ENCODE assay signal across 10 mouse cellular contexts in genomic region chr1:136047432-136047831, GRCm38 (mm10). TPM values are rescaled to one million over a fixed set of nuclear protein-coding genes. Genes with fewer than 3 reads are reported as not detected.
DNase-seq lines count a peak whose midpoint lies in the region; ATAC-seq and TF ChIP-seq lines count a peak whose summit lies in the region.
"Had no signal": no experiment of that assay in that cellular context is flagged by ENCODE, and none has a peak within 500 bp of the region (broad histone marks: within the 10 kb centered on the region; RNA-seq: fewer than 3 reads in every experiment).

No protein-coding gene starts in this region.

- 15% methylated on average over 2 of the region's 2 CpGs for WGBS in cerebellum, adult 2 months
- WGBS in liver, embryonic 11.5 days = 3% methylated on average over 2 of the region's 2 CpGs

- DNase-seq in cerebellum, adult 2 months = peak; percentile 26 to 30
- DNase-seq in cerebellum, adult 8-10 months = no peak
- DNase-seq in liver = peak; percentile 49
- no peak for DNase-seq in liver, embryonic 11.5 days (ENCODE audit: low spot score)
- DNase-seq in naive thymus-derived CD4-positive, alpha-beta T cell, adult 2 months (ENCODE audit: low read depth) = peak; percentile 23
- no peak for DNase-seq in ovary, postnatal 10 days (ENCODE audit: low spot score)
- no peak for DNase-seq in left cerebral cortex, postnatal 14 days (ENCODE audit: low spot score in 2 of 2)

- TF ChIP-seq POLR2A in cerebellum, adult 2 months (IDR thresholded peaks at IDR 0.05; ENCODE audit: borderline replicate concordance, insufficient read depth, low read length) = no peak
- no peak for TF ChIP-seq POLR2A in cortical plate, adult 2 months (IDR thresholded peaks at IDR 0.05; ENCODE audit: extremely low read depth, insufficient read depth, low read length)

- no peak for ATAC-seq in liver, embryonic 11.5 days (replicated peaks; ENCODE audit: low FRiP score)

- peak; percentile 55; the same call in 1 of the 2 replicates for TF ChIP-seq CTCF in cerebellum, adult 2 months (IDR thresholded peaks at IDR 0.05; ENCODE audit: borderline replicate concordance, insufficient read depth, low read depth, low read length)
- TF ChIP-seq CTCF in cortical plate, adult 2 months (IDR thresholded peaks at IDR 0.05; ENCODE audit: extremely low read depth, insufficient read depth, low read length) = peak; percentile 63

- no peak overlapping the region for H3K4me3 ChIP-seq in cerebellum, adult 2 months (replicated peaks; ENCODE audit: insufficient read depth, low read depth, low read length)
- H3K4me3 ChIP-seq in liver, embryonic 11.5 days (ENCODE audit: low read depth, low read length) = no peak overlapping the region
- no peak overlapping the region for H3K4me3 ChIP-seq in cortical plate, adult 2 months (ENCODE audit: insufficient read depth, low read length)
- H3K4me3 ChIP-seq: megakaryocyte, embryonic 14.5 days had no signal

- no peaks in the 10 kb centered on the region for H3K9me3 ChIP-seq in liver, embryonic 11.5 days (ENCODE audit: control insufficient read depth, low read length)
- H3K9me3 ChIP-seq: megakaryocyte, embryonic 14.5 days had no signal

- H3K36me3 ChIP-seq in liver, embryonic 11.5 days (ENCODE audit: control insufficient read depth, insufficient read depth, low read length) = no peaks in the 10 kb centered on the region

- H3K4me2 ChIP-seq in liver, embryonic 11.5 days = no peak overlapping the region

- no peaks in the 10 kb centered on the region; the same call in 1 of the 2 replicates for H3K4me1 ChIP-seq in cerebellum, adult 2 months (ENCODE audit: control insufficient read depth, insufficient read depth, low read length)
- peaks cover 4% of the 10 kb centered on the region; the same call in 1 of the 2 replicates for H3K4me1 ChIP-seq in liver, embryonic 11.5 days (replicated peaks; ENCODE audit: control insufficient read depth, insufficient read depth, low read length)
- no peaks in the 10 kb centered on the region for H3K4me1 ChIP-seq in cortical plate, adult 2 months (ENCODE audit: control insufficient read depth, insufficient read depth, low read length)

- no peak overlapping the region for H3K27ac ChIP-seq in cerebellum, adult 2 months (ENCODE audit: insufficient read depth, low read length)
- H3K27ac ChIP-seq in liver, embryonic 11.5 days (ENCODE audit: low read depth, low read length) = no peak overlapping the region
- no peak overlapping the region for H3K27ac ChIP-seq in cortical plate, adult 2 months (ENCODE audit: insufficient read depth, low read length)

- no peak overlapping the region for H3K9ac ChIP-seq in liver, embryonic 11.5 days (ENCODE audit: low read depth, low read length)

- H3K27me3 ChIP-seq in cerebellum, adult 2 months (ENCODE audit: control insufficient read depth, insufficient read depth, low read length) = no peaks in the 10 kb centered on the region
- H3K27me3 ChIP-seq in liver, embryonic 11.5 days (replicated peaks; ENCODE audit: control insufficient read depth, insufficient read depth, low read length) = peaks cover 42% of the 10 kb centered on the region

- intact Hi-C loops in left cerebral cortex, postnatal 14 days (cut with DNase I) = loop anchor here (2.0 to 5.0 kb wide), 3 partner anchors 25 to 475 kb away; no protein-coding TSS in a partner anchor

RNA-seq across cellular contexts. Expression of gene Ascl5, which starts 3.2 kb away (rescaled TPM):
- not detected in 2 replicates for polyA plus RNA-seq in cerebellum, adult 2 months (2012; rRNA removed)
- polyA plus RNA-seq in liver, embryonic 11.5 days (2014; fragmentation: Nextera tagmentation; extraction: Ambion mirVana) = 0.47 TPM in 1 of 2 replicates, not detected in the other
- 2.0 TPM in 2 replicates for polyA plus RNA-seq in cortical plate, adult 2 months (2012; rRNA removed)
- 1 to 10 TPM in 1 of 2 experiments, under 1 TPM in 1; 0.66 to 2.1 TPM for total RNA-seq in left cerebral cortex, postnatal 14 days (2021)
- polyA plus RNA-seq: heart, embryonic 14.5 days had no signal

RNA-seq across cellular contexts. Expression of gene Cacna1s, which starts 5.1 kb away (rescaled TPM):
- 1.2 and 1.3 TPM in 2 replicates for polyA plus RNA-seq in cerebellum, adult 2 months (2012; rRNA removed)
- polyA plus RNA-seq in liver, embryonic 11.5 days (2014; fragmentation: Nextera tagmentation; extraction: Ambion mirVana) = 0.09 and 0.45 TPM in 2 replicates
- polyA plus RNA-seq in cortical plate, adult 2 months (2012; rRNA removed) = 0.89 and 0.98 TPM in 2 replicates
- 1 to 10 TPM; 1.0 to 1.1 TPM for total RNA-seq in left cerebral cortex, postnatal 14 days (2021)

RNA-seq across cellular contexts. Expression of gene Tmem9, which starts 39.5 kb away (rescaled TPM):
- 141 and 143 TPM in 2 replicates for polyA plus RNA-seq in cerebellum, adult 2 months (2012; rRNA removed)
- 79.6 and 92.6 TPM in 2 replicates for polyA plus RNA-seq in liver, embryonic 11.5 days (2014; fragmentation: Nextera tagmentation; extraction: Ambion mirVana)
- polyA plus RNA-seq in cortical plate, adult 2 months (2012; rRNA removed) = 101 TPM in 2 replicates
- 10 to 100 TPM; 73.0 to 78.7 TPM for total RNA-seq in left cerebral cortex, postnatal 14 days (2021)

RNA-seq across cellular contexts. Expression of gene Igfn1, which starts 41.3 kb away (rescaled TPM):
- polyA plus RNA-seq in cerebellum, adult 2 months (2012; rRNA removed) = 0.33 and 0.65 TPM in 2 replicates
- polyA plus RNA-seq in liver, embryonic 11.5 days (2014; fragmentation: Nextera tagmentation; extraction: Ambion mirVana) = not detected in 2 replicates
- polyA plus RNA-seq in cortical plate, adult 2 months (2012; rRNA removed) = 28.8 and 34.2 TPM in 2 replicates
- 1 to 10 TPM; 1.8 to 2.9 TPM for total RNA-seq in left cerebral cortex, postnatal 14 days (2021)

Comparison
In these comparisons a context has a peak if more than half of its experiments do, and no peak if none do; other contexts are left out.
1. DNase-seq: peak in cerebellum, adult 2 months (2 of 2), liver (single experiment) and naive thymus-derived CD4-positive, alpha-beta T cell, adult 2 months (single experiment); none in cerebellum, adult 8-10 months (single experiment), liver, embryonic 11.5 days (single experiment), ovary, postnatal 10 days (single experiment) and left cerebral cortex, postnatal 14 days (0 of 2).